Mouse (Mus musculus) urinary bladder, adult 2 months (tissue): Measurements from ENCODE around the gene Gm20823. TPM values are rescaled to one million over a fixed set of nuclear protein-coding genes. Genes with fewer than 3 reads are reported as not detected.
"Not testable (repeated sequence)": the region's sequence is repeated elsewhere in the genome, so short reads cannot be mapped to it uniquely, and the experiment has no call there.

Experiments used
- DNase-seq: peaks from one replicate; pipeline ENCODE4 v3.0.0; 2022; ENCODE audit warnings: low spot score
- polyA plus RNA-seq: library from polyadenylated mRNA; depleted of rRNA; stranded (reverse); fragments of >200 nt; gene quantifications from 2 replicates; pipeline ENCODE4 v1.2.3, GENCODE M21; 2012; rRNA removed

The Gm20823 gene
- not detected in 2 replicates for polyA plus RNA-seq

GRCm38 (mm10) chrY:62464745-62465144 lies at the start of gene Gm20823:
Gene Gm20823 (minus strand): TSS chrY:62464845.
- DNase-seq: not testable (repeated sequence)
